Mouse (Mus musculus) cerebellum, adult 11-12 months (tissue): ENCODE data around the gene Gpr146.
A peak's percentile ranks its signal among the peaks of the same experiment; 100 is the strongest.
"Not testable (repeated sequence)": the region's sequence is repeated elsewhere in the genome, so short reads cannot be mapped to it uniquely, and the experiment has no call there.

Source experiments
- DNase-seq: peaks from one replicate; pipeline ENCODE4 v3.0.0; 2022

The Gpr146 gene

GRCm38 (mm10) chr5:139383234-139383633 lies 5.7 kb downstream of the Gpr146 start:
- DNase-seq, result no peak

GRCm38 (mm10) chr5:139384531-139384930 lies 7.0 kb downstream of the Gpr146 start:
- no peak for DNase-seq

GRCm38 (mm10) chr5:139386047-139386446 lies 8.6 kb downstream of the Gpr146 start:
- DNase-seq, result no peak

- DNase-seq, result no peak
Observed at GRCm38 (mm10) chr5:139387329-139388194, 10.1 kb downstream of the Gpr146 start.

- no peak for DNase-seq
Observed at GRCm38 (mm10) chr5:139388195-139388570, 10.7 kb downstream of the Gpr146 start.

GRCm38 (mm10) chr5:139388694-139389675 lies 11.5 kb downstream of the Gpr146 start:
- no peak for DNase-seq

- DNase-seq, result no peak
Observed at GRCm38 (mm10) chr5:139389676-139390061, 12.2 kb downstream of the Gpr146 start.

GRCm38 (mm10) chr5:139390324-139391119 lies 13.0 kb downstream of the Gpr146 start:
- not testable (repeated sequence) for DNase-seq

GRCm38 (mm10) chr5:139391309-139391990 lies 14.0 kb downstream of the Gpr146 start:
- no peak for DNase-seq

- no peak for DNase-seq
Observed at GRCm38 (mm10) chr5:139392219-139393196, 15.0 kb downstream of the Gpr146 start.

- DNase-seq, result no peak
Observed at GRCm38 (mm10) chr5:139393197-139393588, 15.7 kb downstream of the Gpr146 start.

- no peak for DNase-seq
Observed at GRCm38 (mm10) chr5:139394399-139394798, 16.9 kb downstream of the Gpr146 start.

- no peak for DNase-seq
Observed at GRCm38 (mm10) chr5:139395528-139395927, 18.0 kb downstream of the Gpr146 start.

GRCm38 (mm10) chr5:139397359-139397916 lies 19.9 kb downstream of the Gpr146 start:
- no peak for DNase-seq

- peak; percentile 94 for DNase-seq
Observed at GRCm38 (mm10) chr5:139397959-139398753, 20.7 kb downstream of the Gpr146 start.

GRCm38 (mm10) chr5:139398786-139399185 lies 21.3 kb downstream of the Gpr146 start:
- DNase-seq, result no peak

GRCm38 (mm10) chr5:139399991-139400390 lies 22.5 kb downstream of the Gpr146 start:
- DNase-seq, result no peak

- no peak for DNase-seq
Observed at GRCm38 (mm10) chr5:139402106-139402505, 24.6 kb downstream of the Gpr146 start.

GRCm38 (mm10) chr5:139403692-139404260 lies 26.3 kb downstream of the Gpr146 start:
- DNase-seq, result no peak
